Mouse (Mus musculus): Measurements from ENCODE around the gene Zbed4.
"Not testable (repeated sequence)": the region's sequence is repeated elsewhere in the genome, so short reads cannot be mapped to it uniquely, and the experiment has no call there.

Zbed4 gene

DNA sequence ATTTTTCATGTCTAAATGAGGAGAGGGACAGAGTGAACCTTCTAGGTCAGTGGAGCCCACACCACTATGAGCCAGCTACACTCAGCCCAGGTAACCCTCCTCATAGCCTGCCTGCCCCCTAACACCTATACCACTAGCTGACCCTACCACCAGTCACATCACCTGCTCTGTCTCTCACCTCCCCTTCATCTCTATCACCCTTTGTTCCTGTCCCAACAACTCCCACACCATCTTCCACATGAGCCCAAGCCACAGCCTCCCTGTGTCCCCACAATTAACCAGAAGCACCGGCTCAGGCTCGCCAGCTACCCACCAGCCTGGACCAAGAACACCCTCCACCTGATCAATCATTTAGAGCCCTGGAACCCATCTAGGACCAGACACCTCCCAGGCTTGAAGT is 58.9 kb downstream of the Zbed4 start:
- DNase-seq (ENCODE audit: low spot score in 2 of 2), result no peak

DNA sequence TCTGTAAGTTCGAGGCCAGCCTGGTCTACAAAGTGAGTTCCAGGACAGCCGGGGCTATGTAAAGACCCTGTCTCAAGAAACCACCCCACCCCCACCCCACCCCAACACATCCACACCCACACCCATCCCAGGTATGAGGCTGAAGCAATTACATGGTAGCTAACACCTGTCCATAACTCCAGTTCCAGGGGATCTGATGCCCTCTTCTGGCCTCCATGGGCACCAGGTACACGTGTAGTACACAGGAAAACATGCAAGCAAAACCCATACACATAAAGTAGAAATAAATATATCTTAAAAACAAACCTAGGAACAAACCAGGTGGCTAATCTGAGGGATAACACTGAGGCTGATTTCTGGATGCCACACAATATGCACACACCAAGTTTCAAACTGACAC is 61.8 kb downstream of the Zbed4 start:
- no peak for DNase-seq (ENCODE audit: low spot score in 2 of 2)

DNA sequence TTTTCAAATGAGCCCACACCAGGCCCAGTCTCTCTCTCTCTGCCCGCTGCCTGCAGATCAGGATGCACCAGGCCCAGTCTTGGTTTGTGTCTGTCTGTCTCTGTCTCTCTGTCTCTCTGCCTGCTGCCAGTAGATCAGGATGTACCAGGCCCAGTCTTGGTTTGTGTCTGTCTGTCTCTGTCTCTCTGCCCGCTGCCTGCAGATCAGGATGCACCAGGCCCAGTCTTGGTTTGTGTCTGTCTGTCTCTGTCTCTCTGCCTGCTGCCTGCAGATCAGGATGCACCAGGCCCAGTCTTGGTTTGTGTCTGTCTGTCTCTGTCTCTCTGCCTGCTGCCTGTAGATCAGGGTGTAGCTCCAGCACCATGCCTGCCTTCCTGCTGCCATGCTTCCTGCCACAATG is 62.4 kb downstream of the Zbed4 start:
- DNase-seq (ENCODE audit: low spot score in 2 of 2), result not testable (repeated sequence)

DNA sequence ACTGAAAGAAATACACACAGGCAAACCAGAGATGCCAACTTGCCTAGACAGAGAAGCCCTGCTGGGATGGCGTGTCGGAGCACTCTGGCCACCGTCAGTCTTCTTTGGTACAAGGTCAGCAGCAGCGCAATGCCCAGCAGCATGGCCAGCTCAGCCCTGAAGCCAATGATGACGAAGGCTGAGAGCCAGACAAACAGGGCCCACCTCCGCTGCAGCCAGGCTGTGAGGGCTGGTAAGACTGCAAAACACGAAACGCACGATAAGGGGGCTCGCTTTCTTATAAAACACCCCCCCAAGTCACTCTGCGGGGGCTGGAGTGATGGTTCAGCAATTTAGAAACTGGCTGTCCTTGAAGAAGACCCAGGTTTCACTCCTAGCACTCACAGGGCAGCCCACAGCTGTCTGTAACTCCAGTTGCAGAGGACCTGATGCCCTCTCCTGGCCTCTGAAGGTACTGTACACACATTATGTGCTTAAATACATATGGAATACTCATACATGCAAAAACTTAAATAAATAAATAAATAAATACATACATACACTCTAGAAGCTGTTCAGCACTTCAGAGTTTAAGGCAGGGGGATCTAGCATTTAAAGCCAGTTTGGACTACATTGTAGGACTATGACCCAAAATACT is 63.1 kb downstream of the Zbed4 start:
- no peak for DNase-seq (ENCODE audit: low spot score in 2 of 2)

DNA sequence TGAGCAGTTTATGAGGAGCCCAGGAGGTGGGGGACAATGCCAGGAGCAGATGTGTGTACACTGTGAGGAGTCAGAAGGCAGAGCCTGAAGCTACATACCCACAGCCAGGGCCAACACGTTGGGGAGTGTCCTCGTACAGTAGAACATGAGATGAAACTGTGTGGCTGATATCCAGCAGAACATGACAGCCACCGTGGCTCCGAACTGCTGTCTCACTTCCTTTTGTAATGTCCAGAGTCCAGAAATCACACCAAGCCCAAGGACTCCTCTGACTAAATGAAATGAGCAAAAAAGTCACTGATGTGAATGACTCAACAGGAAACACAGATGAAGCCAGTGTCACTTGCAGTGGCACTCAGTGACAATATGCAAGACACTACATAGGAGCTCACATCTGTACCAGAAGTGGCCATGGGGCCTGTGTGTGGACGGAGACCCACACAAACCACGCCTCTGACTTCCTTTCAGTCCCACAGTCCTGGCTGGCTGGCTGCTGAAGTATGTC is 63.8 kb downstream of the Zbed4 start:
- no peak for DNase-seq (ENCODE audit: low spot score in 2 of 2)

DNA sequence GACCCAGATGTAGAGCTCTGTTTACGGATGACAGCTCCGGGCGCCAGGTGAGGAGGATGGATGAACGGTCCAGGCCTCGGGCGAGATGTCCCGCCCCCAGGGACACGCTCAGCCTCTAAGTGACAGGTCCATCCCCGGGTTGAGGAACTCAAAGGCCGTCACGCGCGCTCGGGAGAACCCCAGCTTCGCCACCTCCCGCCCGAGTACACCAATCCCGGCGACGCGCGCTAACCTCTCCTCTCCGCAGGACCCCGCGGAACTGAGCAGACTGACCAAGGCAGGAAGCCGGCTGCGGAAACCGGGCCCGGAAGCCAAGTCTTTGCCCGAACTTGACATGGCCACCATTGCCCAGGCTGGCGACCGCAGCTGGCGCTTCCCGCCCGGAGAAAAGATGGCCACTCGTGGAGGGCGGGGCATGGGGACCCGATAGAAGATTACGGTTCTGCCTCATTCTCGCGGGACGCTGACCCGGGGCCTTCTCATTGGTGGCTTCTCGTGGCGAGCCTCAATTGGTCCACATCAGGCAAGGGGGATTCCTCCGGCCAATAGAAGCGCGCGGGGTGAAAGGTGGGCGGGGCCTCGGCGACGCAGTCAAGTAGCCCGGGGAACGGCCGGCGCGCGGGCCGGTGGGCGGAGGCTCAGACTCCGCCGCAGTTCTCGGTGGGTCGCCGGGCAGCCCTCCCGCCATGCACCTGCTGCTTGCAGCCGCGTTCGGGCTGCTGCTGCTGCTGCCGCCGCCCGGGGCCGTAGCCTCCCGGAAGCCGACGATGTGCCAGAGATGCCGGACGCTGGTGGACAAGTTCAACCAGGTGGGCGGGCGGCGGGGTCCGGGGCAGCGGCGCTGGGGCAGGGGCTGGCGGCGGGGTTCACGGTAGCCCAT is 67.8 kb downstream of the Zbed4 start, which contains the start of the genes Alg12 and Creld2:
TSS of gene Alg12 (minus strand) at position 293 of the 880 bp plus-strand sequence.
TSS of gene Creld2 (plus strand) at position 621 of the 880 bp plus-strand sequence.
- peak; percentile 99 to 100 for DNase-seq (ENCODE audit: low spot score in 2 of 2)

DNA sequence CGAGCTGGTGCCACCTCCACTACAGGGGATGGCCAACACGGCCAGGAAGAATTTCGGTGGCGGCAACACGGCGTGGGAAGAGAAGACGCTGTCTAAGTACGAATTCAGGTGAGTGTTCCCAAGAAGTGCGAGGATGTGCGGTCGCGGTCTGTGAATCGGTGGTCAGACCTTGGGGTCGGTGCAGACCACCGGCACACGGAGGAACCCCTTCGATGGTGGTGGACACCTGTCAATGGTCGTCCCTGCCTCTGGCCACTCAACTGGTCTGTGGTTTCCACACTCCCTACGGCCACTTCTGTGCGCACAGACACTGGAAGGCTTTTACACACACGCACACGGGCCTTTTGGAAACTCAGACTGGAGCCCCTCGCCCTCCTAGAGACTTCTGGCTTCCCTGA is 68.4 kb downstream of the Zbed4 start:
- no peak for DNase-seq (ENCODE audit: low spot score in 2 of 2)

DNA sequence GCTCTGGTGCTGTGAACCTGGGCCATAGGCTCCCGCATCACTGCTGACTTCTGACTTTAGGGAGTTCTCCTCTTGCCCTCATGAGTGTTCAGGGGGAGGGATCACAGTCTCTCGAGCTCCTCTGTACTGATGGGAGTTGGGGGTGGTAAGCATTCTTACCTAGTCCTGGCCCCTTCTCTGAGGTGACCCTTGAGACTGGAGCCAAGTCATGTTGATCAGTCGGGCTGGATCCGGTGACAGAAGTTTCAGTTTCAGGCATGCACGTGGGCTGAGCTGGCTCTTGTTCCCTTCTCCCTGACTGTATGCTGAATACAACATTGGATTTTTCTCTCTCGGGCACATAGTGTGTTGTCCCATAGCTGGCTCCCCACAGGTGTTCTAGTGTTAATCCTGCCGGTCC is 69.9 kb downstream of the Zbed4 start:
- DNase-seq (ENCODE audit: low spot score in 2 of 2), result no peak

DNA sequence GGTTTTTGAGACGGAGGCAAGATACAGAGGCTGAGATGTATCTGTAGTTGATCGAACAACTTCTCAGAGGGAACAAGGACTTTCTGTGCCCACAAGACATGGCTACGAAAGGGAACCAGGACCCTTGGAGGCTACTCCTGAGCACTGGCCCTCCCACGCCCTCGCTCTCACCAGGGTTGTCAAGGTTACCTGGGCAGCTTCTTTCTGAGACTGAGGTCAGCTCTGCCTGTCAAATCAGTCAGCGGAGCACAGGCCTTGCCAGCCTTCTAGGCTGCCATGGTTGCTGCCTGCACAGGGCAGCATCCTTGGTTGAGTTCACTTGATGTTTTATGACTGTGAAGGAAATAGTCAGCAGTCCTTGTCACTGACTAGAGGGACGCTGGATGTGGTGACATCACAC is 71.1 kb downstream of the Zbed4 start:
- DNase-seq (ENCODE audit: low spot score in 2 of 2), result no peak

DNA sequence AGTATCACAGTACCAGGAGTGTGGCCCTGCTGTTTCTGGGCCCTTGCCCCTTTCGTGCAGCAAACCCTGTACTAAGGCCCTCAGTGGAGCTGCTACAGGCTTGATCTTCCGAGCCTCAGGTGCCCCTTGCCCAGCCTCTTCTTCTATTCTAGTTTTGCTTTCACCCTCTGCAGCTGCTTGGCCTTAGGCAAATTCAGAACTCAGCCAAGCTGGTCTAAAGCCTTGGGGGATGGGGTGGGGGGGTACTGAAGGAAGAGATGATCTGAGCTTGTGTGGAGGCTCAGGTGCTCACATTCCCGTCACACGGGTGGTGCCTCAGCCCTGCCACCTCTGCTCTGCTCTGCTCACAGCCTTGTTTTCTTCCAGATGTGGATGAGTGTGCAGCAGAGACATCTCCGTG is 71.9 kb downstream of the Zbed4 start:
- DNase-seq (ENCODE audit: low spot score in 2 of 2), result no peak

DNA sequence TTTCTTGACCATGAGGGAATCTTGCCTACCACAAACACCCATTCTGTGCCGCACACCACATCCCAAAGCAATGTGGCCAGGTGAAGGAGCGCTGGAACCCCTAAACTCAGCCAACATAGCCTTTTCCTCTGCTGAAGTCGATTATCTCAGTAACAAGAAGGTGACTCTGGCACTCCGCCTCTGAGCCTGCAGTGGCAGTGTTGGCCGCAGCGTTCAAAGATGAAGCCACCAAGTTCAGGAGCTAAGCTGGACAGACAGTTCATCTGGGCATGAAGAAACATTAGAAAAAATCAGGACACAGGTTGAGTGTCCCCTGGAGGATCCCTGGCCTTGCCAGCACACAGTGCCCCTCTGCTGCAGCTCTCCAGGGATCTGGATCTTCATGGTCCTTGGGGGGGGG is 76.0 kb downstream of the Zbed4 start:
- DNase-seq (ENCODE audit: low spot score in 2 of 2), result no peak

DNA sequence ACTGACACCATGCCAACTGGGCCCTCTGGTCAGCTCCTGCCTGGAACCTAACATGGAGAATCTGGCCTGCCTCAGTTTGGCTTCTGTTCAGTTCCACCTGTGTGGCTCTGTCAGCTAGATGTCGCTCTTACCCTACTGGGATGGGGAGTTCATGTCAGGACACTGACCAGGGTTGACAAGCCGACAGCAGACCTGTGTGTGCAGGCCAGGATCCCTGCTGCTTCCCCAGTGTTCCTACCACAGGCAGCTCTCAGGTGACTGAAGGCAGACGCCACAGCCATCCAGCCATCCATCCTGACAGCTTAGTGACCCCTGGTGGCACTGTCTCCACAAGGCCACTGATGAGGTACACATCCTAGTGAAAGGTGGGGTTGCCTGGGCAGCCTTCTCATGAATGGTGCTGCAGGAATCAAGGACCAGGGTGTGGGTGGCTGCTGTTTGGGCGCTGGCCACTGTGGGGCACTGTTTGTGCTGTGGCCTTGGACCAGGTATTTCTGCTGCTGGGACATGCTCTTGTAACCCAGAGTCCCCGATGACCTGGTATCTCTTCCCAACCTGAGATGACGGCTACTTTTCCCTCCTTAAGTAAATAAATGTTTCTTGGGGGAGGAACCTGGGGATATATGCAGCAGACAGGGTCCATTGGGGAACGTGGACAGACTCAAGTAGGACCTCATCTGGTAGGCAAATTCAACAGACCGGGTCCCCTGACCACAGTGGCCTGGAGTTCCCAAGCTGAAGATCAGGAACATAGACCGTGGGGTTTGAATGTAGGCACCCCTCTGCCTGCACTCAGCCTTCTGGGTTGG is 76.7 kb downstream of the Zbed4 start:
- DNase-seq (ENCODE audit: low spot score in 2 of 2), result no peak

DNA sequence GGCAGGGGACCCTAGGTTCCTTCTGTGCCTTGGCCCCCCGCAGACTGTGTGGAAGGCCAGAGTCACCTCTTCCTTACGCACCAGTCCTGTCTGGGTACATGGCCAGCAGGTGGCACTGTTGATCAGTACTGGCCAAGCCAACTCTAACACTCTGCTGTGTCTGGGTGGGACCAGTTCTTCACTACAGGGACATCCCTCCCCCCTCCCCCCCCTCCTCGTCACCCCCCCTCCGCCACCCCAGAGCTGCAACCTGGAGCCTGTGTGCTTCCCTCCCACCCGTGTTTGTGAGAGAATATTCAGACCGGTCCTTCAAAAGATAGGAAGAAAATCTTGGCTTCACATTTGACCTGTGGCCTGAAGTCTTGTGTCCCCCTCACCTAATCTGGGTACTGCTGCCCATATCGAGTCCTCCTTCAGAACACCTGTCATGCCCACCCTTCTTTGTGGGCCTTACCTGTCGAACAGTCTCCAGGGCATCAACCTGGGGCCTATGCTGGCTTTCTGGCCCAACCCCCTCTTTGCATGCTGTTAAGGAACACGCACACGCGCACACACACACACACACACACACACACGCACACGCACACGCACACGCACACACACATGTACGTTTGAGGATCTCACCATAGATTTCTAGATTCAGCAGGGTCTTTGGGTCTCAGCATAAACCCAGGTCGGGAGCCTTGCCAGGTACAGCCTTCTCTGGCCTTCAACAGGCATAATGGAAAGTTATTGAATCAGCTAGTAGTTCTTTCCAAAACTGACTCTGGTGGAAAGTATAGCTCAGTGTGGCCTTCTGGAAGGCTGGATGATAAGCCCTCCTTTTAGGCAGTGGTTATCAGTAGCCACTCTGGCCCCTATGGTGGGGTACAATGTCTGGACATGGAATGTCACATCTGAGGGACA is 77.6 kb downstream of the Zbed4 start:
- DNase-seq (ENCODE audit: low spot score in 2 of 2), result peak; percentile 89 to 90

DNA sequence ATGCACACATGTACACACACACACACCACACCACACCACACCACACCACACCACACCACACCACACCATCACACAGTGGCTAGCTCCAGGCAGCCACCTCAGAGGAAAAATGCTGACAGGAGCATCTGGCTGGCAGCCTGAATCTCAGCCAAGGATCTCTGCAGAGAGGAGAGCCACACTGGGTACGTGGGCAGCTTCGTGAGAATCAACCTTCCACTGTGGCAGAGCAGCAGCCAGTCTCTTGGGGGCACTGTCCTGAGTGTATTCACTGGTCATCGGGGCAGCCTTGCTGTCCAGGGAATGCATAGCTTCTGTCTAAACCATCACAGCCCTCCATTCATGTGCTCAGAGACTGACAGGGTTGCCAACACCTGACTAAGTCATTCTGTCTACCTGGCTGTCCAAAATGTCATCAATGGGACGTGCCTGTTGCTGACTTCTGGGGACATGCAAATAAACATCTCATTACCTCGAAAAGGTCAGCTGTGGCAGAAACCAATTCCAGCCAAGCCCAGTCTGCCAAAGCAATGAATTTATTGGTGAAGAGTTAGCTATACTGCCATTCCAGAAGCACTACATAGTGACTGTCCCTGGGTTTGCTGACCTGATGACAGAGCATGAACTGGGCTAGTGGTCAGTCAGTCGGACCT is 78.5 kb downstream of the Zbed4 start:
- no peak for DNase-seq (ENCODE audit: low spot score in 2 of 2)

DNA sequence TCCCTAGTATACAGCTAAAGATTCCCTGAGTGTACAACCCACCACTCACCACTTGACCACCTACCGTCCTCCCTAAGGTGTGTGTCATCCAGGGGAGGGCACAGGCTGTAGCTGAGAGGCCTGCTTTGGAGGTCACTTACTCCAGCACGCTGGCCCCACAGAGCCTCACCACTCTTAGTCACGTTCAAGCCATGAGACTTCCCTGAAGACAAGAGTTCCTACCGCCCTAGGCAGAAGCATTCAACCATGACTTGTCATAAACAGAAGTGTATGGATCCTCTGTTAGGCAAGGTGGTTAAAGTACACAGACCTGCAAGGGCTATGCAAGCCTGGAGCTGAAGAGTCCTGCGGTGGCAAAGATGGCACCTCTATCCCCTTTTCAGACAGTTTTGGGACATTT is 79.2 kb downstream of the Zbed4 start:
- DNase-seq (ENCODE audit: low spot score in 2 of 2), result no peak

DNA sequence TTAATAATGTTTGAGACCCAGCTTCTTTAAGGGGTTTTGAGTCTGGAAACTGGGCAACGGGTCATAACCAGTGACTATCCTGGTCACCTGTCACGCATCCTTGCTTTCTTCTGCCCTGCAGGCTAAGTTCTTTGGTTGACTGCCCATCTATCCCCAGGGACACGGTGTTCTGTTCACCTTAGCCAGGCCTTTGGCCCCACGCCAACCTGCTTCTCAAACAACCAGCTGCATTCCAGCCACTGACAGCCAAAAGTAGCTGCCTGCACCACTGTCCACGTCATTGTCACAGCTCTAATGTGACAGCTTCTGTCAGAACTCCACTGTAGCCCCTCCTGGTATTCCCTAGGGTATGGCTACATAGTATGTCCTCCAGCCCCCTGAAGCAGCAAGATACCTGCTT is 80.0 kb downstream of the Zbed4 start:
- DNase-seq (ENCODE audit: low spot score in 2 of 2), result no peak

DNA sequence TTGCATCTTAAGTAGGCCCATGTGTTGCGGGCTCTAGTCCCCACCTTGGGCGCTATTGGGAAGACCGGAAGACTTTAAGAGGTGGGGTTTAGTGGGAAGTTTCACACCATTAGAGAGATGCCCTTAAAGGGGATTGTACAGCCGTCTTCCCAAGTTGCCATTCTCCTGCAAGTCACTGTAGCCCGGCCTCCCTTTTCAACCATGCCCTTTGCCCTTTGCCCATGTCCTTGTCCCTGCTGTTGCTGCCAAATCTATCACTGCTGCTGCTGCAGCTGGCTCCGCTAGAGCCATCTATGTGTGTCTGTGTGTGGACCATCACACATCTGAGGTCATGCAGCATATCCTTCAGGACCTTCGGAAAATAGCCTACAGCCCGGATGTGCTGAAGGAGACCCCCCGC is 81.1 kb downstream of the Zbed4 start:
- no peak for DNase-seq (ENCODE audit: low spot score in 2 of 2)
